8 mouse cellular contexts compared by ENCODE assay signal in the genomic region with DNA sequence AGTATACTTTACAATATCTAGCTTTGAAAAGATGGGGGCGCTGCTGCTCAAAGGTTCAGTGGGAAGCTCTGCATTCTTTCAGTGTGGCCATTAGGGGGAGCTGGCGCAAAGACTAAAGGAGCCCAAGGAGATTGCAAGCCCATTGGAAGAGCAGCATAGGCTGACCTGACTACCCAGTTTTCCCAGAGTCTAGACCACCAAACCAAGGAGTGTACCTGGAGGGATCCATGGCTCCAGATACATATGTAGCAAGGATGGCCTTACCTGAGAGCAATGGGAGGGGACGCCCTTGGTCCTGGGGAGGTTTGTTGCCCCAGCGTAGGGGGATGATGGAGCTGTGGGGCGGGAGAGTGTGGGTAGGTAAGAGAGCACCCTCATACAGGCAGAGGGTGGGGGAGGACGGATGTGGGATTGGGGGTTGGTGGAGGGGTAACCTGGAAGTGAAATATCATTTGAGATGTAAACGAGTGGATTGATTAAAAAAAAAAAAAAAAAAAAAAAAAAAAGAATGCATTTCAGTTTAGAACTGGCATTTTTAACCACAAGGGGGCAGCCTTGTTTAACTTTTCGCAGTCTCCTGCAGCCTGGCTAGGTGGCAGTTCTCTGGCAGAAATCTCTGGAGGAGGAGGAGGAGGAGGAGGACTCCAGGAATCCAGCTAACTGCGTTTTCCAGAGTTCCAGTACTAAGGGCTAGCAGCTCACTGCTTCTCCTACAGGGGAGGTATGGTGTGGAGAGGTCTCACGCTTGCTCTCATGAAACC. TPM values are rescaled to one million over a fixed set of nuclear protein-coding genes. Genes with fewer than 3 reads are reported as not detected.
A peak's percentile ranks its signal among the peaks of the same experiment; 100 is the strongest.
DNase-seq lines count a peak whose midpoint lies in the region; ATAC-seq lines count a peak whose summit lies in the region.

No protein-coding gene starts in this region.

- WGBS in hindbrain, embryonic 15.5 days: 23% methylated on average over 10 of the region's 10 CpGs

- peak overlapping the region; percentile 54 for H3K4me2 ChIP-seq in hindbrain, embryonic 15.5 days

- no peaks in the 10 kb centered on the region for H3K36me3 ChIP-seq in hindbrain, embryonic 15.5 days

- no peaks in the 10 kb centered on the region for H3K27me3 ChIP-seq in hindbrain, embryonic 15.5 days

- 0 out of 2 replicates have a peak overlapping the region, but pooled peaks have one; percentile 15 for H3K9ac ChIP-seq in hindbrain, embryonic 15.5 days

- 0 out of 2 replicates have a peak overlapping the region, but pooled peaks have one; percentile 30 for H3K27ac ChIP-seq in hindbrain, embryonic 15.5 days (replicated peaks)

- peak; percentile 80 for DNase-seq in WW6 (ENCODE audit: low read depth, low spot score)
- DNase-seq in cerebellum, adult 9-11 months: peak; percentile 55
- DNase-seq in layer of hippocampus, postnatal 36 days: peak; percentile 54 to 60
- DNase-seq in lung, postnatal 25 days (ENCODE audit: low spot score): peak; percentile 67
- peak; percentile 69 for DNase-seq in retina, postnatal 7 days (ENCODE audit: low read depth, low spot score)
- peak; percentile 74 for DNase-seq in yolk sac, embryonic 10.5 days (ENCODE audit: low spot score)

- H3K9me3 ChIP-seq in hindbrain, embryonic 15.5 days: no peaks in the 10 kb centered on the region

- H3K4me1 ChIP-seq in hindbrain, embryonic 15.5 days (replicated peaks): peaks cover 8% of the 10 kb centered on the region; the same call in 1 of the 2 replicates

- ATAC-seq in frontal cortex, adult (ENCODE audit: low TSS enrichment): peak; percentile 96
- ATAC-seq in hindbrain, embryonic 15.5 days (ENCODE audit: low FRiP score, low read depth): peak; percentile 85; the same call in 1 of the 2 replicates

- H3K4me3 ChIP-seq in hindbrain, embryonic 15.5 days: peak overlapping the region; percentile 23

RNA-seq across cellular contexts. Expression of a gene that starts 9.5 kb away (rescaled TPM):
- 20.3 and 21.5 TPM in 2 replicates for polyA plus RNA-seq in hindbrain, embryonic 15.5 days (2015; fragmentation: Nextera tagmentation; extraction: Ambion mirVana)
- 10 to 100 TPM; 17.9 to 23.0 TPM for total RNA-seq in layer of hippocampus, postnatal 36 days (2021)

RNA-seq across cellular contexts. Expression of a gene that starts 59.7 kb away (rescaled TPM):
- polyA plus RNA-seq in hindbrain, embryonic 15.5 days (2015; fragmentation: Nextera tagmentation; extraction: Ambion mirVana): 41.4 and 44.1 TPM in 2 replicates
- total RNA-seq in layer of hippocampus, postnatal 36 days (2021): 10 to 100 TPM; 25.5 to 27.5 TPM

RNA-seq across cellular contexts. Expression of a gene that starts 59.8 kb away (rescaled TPM):
- polyA plus RNA-seq in hindbrain, embryonic 15.5 days (2015; fragmentation: Nextera tagmentation; extraction: Ambion mirVana): 18.3 and 20.0 TPM in 2 replicates
- 10 to 100 TPM; 14.6 to 15.1 TPM for total RNA-seq in layer of hippocampus, postnatal 36 days (2021)

Comparison
In these comparisons a context has a peak if more than half of its experiments do, and no peak if none do; other contexts are left out.
1. Peak in every context shown above with its lines: DNase-seq, ATAC-seq, H3K4me3 ChIP-seq and H3K27ac ChIP-seq.